Mouse (Mus musculus) myocyte (in vitro differentiated cells): ENCODE data around the gene Tenm2.

Experiments
- CEBPB ChIP-seq: IDR thresholded peaks from 2 replicates; pipeline ENCODE4 v1.6.1; 2011; ENCODE audit warnings: mild to moderate bottlenecking, moderate library complexity; ENCODE audit not compliant: poor library complexity, insufficient read depth, severe bottlenecking
- E2F4 ChIP-seq: IDR thresholded peaks from one replicate; pipeline ENCODE4 v1.6.1; 2011; ENCODE audit warnings: mild to moderate bottlenecking, control low read depth, moderate library complexity; ENCODE audit not compliant: insufficient read depth
- POLR2A ChIP-seq: IDR thresholded peaks from one replicate; pipeline ENCODE4 v1.6.1; 2011; ENCODE audit warnings: low read depth, mild to moderate bottlenecking, control low read depth, moderate library complexity; ENCODE audit not compliant: insufficient read length
- POLR2AphosphoS2 ChIP-seq: IDR thresholded peaks from one replicate; pipeline ENCODE4 v1.6.1; 2011; ENCODE audit warnings: low read depth, control low read depth; ENCODE audit not compliant: insufficient read length
- REST ChIP-seq: IDR thresholded peaks from one replicate; pipeline ENCODE4 v1.6.1; 2011; ENCODE audit warnings: mild to moderate bottlenecking, control low read depth, moderate library complexity; ENCODE audit not compliant: insufficient read depth, insufficient read length
- TCF3 ChIP-seq: IDR thresholded peaks from one replicate; pipeline ENCODE4 v1.6.1; 2011; ENCODE audit warnings: low read depth, control low read depth; ENCODE audit not compliant: insufficient read length

- TF ChIP-seq CEBPB (no peak), TCF3 (no peak), POLR2A (no peak), REST (no peak), POLR2AphosphoS2 (no peak), E2F4 (no peak)
Observed at GRCm38 (mm10) chr11:36054323-36054722, 1181.4 kb downstream of the Tenm2 start.
